Mouse (Mus musculus) layer of hippocampus, adult 11-12 months (tissue): Measurements from ENCODE around the gene Plscr1.

Experiments
- DNase-seq: peaks from one replicate; pipeline ENCODE4 v3.0.0; 2022; ENCODE audit warnings: low spot score

Plscr1 gene

GRCm38 (mm10) chr9:92249447-92249852 is at the start of gene Plscr1:
Plscr1 (plus strand) TSS chr9:92249750.
- no peak for DNase-seq

GRCm38 (mm10) chr9:92204397-92204796 is 45.2 kb upstream of the Plscr1 start:
- DNase-seq = no peak

- peak; percentile 71 for DNase-seq
These were observed 42.2 kb upstream of the Plscr1 start for GRCm38 (mm10) chr9:92207307-92207706.

GRCm38 (mm10) chr9:92207757-92208156 is 41.8 kb upstream of the Plscr1 start:
- no peak for DNase-seq

GRCm38 (mm10) chr9:92209850-92210249 is 39.7 kb upstream of the Plscr1 start:
- DNase-seq = no peak

GRCm38 (mm10) chr9:92210386-92210967 is 39.1 kb upstream of the Plscr1 start:
- DNase-seq = no peak

GRCm38 (mm10) chr9:92211048-92211447 is 38.5 kb upstream of the Plscr1 start:
- DNase-seq = no peak

GRCm38 (mm10) chr9:92217484-92217883 is 32.1 kb upstream of the Plscr1 start:
- no peak for DNase-seq

GRCm38 (mm10) chr9:92217896-92218295 is 31.7 kb upstream of the Plscr1 start:
- no peak for DNase-seq

- no peak for DNase-seq
These were observed 29.4 kb upstream of the Plscr1 start for GRCm38 (mm10) chr9:92220151-92220550.

GRCm38 (mm10) chr9:92221480-92221879 is 28.1 kb upstream of the Plscr1 start:
- DNase-seq = no peak

GRCm38 (mm10) chr9:92224598-92225231 is 24.8 kb upstream of the Plscr1 start:
- no peak for DNase-seq

- DNase-seq = no peak
These were observed 23.4 kb upstream of the Plscr1 start for GRCm38 (mm10) chr9:92226127-92226655.

- no peak for DNase-seq
These were observed 22.8 kb upstream of the Plscr1 start for GRCm38 (mm10) chr9:92226795-92227194.

GRCm38 (mm10) chr9:92228867-92229832 is 20.4 kb upstream of the Plscr1 start:
- no peak for DNase-seq

GRCm38 (mm10) chr9:92229833-92230205 is 19.7 kb upstream of the Plscr1 start:
- DNase-seq = no peak

- DNase-seq = no peak
These were observed 14.6 kb upstream of the Plscr1 start for GRCm38 (mm10) chr9:92234901-92235458.

- no peak for DNase-seq
These were observed 640 bp upstream of the Plscr1 start for GRCm38 (mm10) chr9:92248773-92249446.

GRCm38 (mm10) chr9:92249987-92250772 is 630 bp downstream of the Plscr1 start:
- peak; percentile 32 for DNase-seq

- DNase-seq = no peak
These were observed 3.2 kb downstream of the Plscr1 start for GRCm38 (mm10) chr9:92252718-92253117.
